Mouse (Mus musculus) bone marrow macrophage, adult 2 months (primary cell): ENCODE measurements around the gene Pon2. TPM values are rescaled to one million over a fixed set of nuclear protein-coding genes. Genes with fewer than 3 reads are reported as not detected.
"Not testable (repeated sequence)": the region's sequence is repeated elsewhere in the genome, so short reads cannot be mapped to it uniquely, and the experiment has no call there.

Experiments
- H3K27ac ChIP-seq: 2 replicates; pipeline ENCODE4 v1.5.1; 2012; ENCODE audit warnings: low read depth, low read length; ENCODE audit not compliant: insufficient read depth
- H3K4me1 ChIP-seq: 2 replicates; pipeline ENCODE4 v1.6.1; 2012; ENCODE audit warnings: low read length; ENCODE audit not compliant: control insufficient read depth, insufficient read depth
- H3K4me3 ChIP-seq: 2 replicates; pipeline ENCODE4 v1.5.1; 2012; ENCODE audit warnings: mild to moderate bottlenecking, low read length, moderate library complexity; ENCODE audit not compliant: insufficient read depth
- CTCF ChIP-seq: IDR thresholded peaks from 2 replicates; pipeline ENCODE4 v1.5.1; 2012; ENCODE audit warnings: low read depth, mild to moderate bottlenecking, low read length, moderate library complexity
- POLR2A ChIP-seq: IDR thresholded peaks from 2 replicates; pipeline ENCODE4 v1.6.1; 2012; ENCODE audit warnings: mild to moderate bottlenecking, low read depth, low read length, borderline replicate concordance
- polyA plus RNA-seq: library from polyadenylated mRNA; stranded (reverse); fragments of >200 nt; gene quantifications from 2 replicates; pipeline ENCODE4 v1.2.4, GENCODE M21; 2012; ENCODE audit not compliant: missing spikeins, insufficient read depth, insufficient read length

Gene Pon2
- polyA plus RNA-seq, 1 experiment = 107 TPM

DNA sequence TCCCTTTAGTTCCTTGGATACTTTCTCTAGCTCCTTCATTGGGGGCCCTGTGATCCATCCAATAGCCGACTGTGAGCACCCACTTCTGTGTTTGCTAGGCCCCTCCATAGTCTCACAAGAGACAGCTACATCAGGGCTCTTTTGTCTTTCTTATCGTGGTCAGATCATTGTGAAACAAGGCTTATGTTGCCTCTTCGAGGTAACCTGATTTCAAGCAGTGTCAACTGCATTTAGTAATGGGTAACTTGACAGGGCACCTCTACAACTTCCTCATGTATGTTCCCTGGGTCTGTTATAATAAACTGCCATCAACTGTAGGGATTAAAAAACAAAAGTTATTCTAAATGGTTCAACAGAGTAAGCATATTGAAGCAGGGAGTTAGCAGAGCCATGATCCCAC lies 63.7 kb downstream of the Pon2 start:
- Histone ChIP-seq H3K4me1 (peaks cover 11% of the 10 kb centered on the region), H3K27ac (no peak overlapping the region), H3K4me3 (no peak overlapping the region)
- no peak for TF ChIP-seq POLR2A
- TF ChIP-seq CTCF = no peak

- TF ChIP-seq CTCF = no peak
- TF ChIP-seq POLR2A = no peak
- H3K4me1 ChIP-seq = peaks cover 11% of the 10 kb centered on the region
- H3K27ac ChIP-seq = no peak overlapping the region
- no peak overlapping the region for H3K4me3 ChIP-seq
Observed at GRCm38 (mm10) chr6:5233812-5234211, 64.4 kb downstream of the Pon2 start.

DNA sequence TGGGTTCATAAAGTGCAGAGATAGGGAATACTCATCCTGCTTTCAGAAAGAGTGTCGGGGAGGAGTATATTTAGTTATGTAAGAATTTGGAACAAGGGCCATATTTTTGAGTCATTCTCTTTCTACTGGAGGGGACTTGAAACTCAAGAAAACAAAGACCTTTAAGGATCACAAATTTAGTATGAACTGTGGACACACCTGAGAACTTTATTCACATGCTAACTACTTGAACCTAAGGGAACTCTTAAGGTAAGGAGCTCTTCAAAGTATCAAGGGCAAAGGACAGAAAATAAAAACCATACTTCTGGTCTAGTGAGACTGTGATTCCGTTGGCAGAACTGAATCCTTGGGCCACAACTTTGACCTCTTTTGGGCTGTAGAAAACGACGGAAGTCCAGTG lies 66.2 kb downstream of the Pon2 start:
- TF ChIP-seq POLR2A (no peak), CTCF (no peak)
- Histone ChIP-seq H3K4me3 (no peak overlapping the region), H3K27ac (no peak overlapping the region), H3K4me1 (peaks cover 11% of the 10 kb centered on the region)

GRCm38 (mm10) chr6:5230261-5230660 lies 68.0 kb downstream of the Pon2 start:
- TF ChIP-seq POLR2A (no peak), CTCF (no peak)
- no peak overlapping the region for H3K4me3 ChIP-seq

DNA sequence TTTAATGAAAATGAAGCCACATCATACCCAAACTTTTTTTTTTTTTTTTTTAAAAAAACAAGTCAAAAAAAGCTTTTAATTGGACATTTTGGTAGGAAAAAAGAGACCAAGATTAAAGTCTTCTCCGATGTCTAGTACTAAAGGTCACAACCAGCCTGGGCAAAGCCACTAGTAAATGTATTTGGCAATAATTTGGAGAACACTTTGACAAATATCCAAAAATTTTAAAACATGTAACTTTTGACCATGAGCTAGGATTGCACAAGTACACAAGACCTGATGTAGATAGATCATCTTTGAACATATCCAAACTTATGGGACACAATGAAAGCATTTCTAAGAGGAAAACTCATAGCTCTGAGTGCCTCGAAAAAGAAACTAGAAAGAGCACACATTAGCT lies 74.7 kb downstream of the Pon2 start:
- not testable (repeated sequence) for H3K4me3 ChIP-seq, H3K4me1 ChIP-seq, H3K27ac ChIP-seq

More at GRCm38 (mm10) chr6:5230261-5230660, 68.0 kb downstream of the Pon2 start:
- peaks cover 11% of the 10 kb centered on the region for H3K4me1 ChIP-seq
- H3K27ac ChIP-seq = no peak overlapping the region

GRCm38 (mm10) chr6:5222080-5222479 lies 76.2 kb downstream of the Pon2 start:
- Histone ChIP-seq H3K4me3 (no peak overlapping the region), H3K4me1 (no peaks in the 10 kb centered on the region), H3K27ac (no peak overlapping the region)
- TF ChIP-seq CTCF (no peak), POLR2A (no peak)

DNA sequence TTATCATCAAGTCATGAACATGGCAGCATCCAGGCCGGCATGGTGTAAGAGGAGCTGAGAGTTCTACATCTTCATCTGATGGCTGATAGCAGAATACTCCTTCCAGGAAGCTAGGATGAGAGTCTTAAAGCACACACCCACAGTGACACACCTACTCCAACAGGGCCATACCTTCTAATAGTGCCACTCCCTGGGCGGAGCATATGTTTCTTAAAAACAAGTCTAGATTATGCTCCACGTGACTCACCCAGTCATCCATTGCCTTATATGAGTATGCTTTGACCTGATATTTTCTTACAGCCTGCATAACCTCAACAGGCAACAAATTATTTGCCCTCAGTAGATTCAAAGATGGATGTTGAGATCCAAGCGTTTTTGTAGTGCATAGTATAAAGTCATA lies 80.1 kb downstream of the Pon2 start:
- no peak overlapping the region for H3K4me3 ChIP-seq
- no peak overlapping the region for H3K27ac ChIP-seq
- no peaks in the 10 kb centered on the region for H3K4me1 ChIP-seq
- no peak for TF ChIP-seq POLR2A
- TF ChIP-seq CTCF = no peak

Other genes starting within 250 kb of the Pon2 start
- gene Pon1, start 104.5 kb downstream of the Pon2 start, polyA plus RNA-seq = not detected in 2 replicates
- gene Pon3, start 42.2 kb downstream of the Pon2 start, polyA plus RNA-seq = 40.1 and 41.0 TPM in 2 replicates
- gene Asb4, start 84.9 kb upstream of the Pon2 start, polyA plus RNA-seq = 1.1 and 1.4 TPM in 2 replicates
- 0.23 and 0.42 TPM in 2 replicates for gene Pdk4, start 197.9 kb upstream of the Pon2 start, polyA plus RNA-seq